Mouse (Mus musculus) retina, postnatal 1 day (tissue): ENCODE results near the gene Slc23a3.
A peak's percentile ranks its signal among the peaks of the same experiment; 100 is the strongest.

Experiments used
- DNase-seq: peaks from one replicate; pipeline ENCODE4 v3.0.0-alpha.2; 2012

The Slc23a3 gene

GRCm38 (mm10) chr1:75133421-75134207, at the start of gene Slc23a3:
Gene Slc23a3 (minus strand): TSS chr1:75133890.
- DNase-seq, result no peak

GRCm38 (mm10) chr1:75182160-75182559, 48.5 kb upstream of the Slc23a3 start:
- no peak for DNase-seq

GRCm38 (mm10) chr1:75181377-75181870, 47.7 kb upstream of the Slc23a3 start:
- no peak for DNase-seq

- no peak for DNase-seq
Measured at GRCm38 (mm10) chr1:75180741-75181140, 47.1 kb upstream of the Slc23a3 start.

GRCm38 (mm10) chr1:75180105-75180590, 46.5 kb upstream of the Slc23a3 start, which contains the start of gene Abcb6:
Gene Abcb6 (minus strand): TSS chr1:75180392.
- peak; percentile 97 for DNase-seq

- peak; percentile 1 for DNase-seq
Measured at GRCm38 (mm10) chr1:75179334-75180104, 45.8 kb upstream of the Slc23a3 start.

- DNase-seq, result peak; percentile 97
Measured at GRCm38 (mm10) chr1:75168472-75169464, 35.1 kb upstream of the Slc23a3 start, which contains the start of gene Zfand2b. Gene Zfand2b (plus strand): TSS chr1:75168646.

- DNase-seq, result no peak
Measured at GRCm38 (mm10) chr1:75168093-75168471, 34.4 kb upstream of the Slc23a3 start.

- no peak for DNase-seq
Measured at GRCm38 (mm10) chr1:75160256-75160617, 26.5 kb upstream of the Slc23a3 start.

GRCm38 (mm10) chr1:75159540-75160255, 26.0 kb upstream of the Slc23a3 start:
- no peak for DNase-seq

GRCm38 (mm10) chr1:75158990-75159389, 25.3 kb upstream of the Slc23a3 start:
- DNase-seq, result no peak

GRCm38 (mm10) chr1:75155837-75156236, 22.1 kb upstream of the Slc23a3 start:
- DNase-seq, result no peak

- DNase-seq, result no peak
Measured at GRCm38 (mm10) chr1:75148727-75149126, 15.0 kb upstream of the Slc23a3 start.

GRCm38 (mm10) chr1:75147411-75148135, 13.9 kb upstream of the Slc23a3 start:
- no peak for DNase-seq

GRCm38 (mm10) chr1:75145589-75145988, 11.9 kb upstream of the Slc23a3 start:
- no peak for DNase-seq

- peak; percentile 97 for DNase-seq
Measured at GRCm38 (mm10) chr1:75142301-75143261, 8.9 kb upstream of the Slc23a3 start, which contains the start of the genes Cnppd1 and Retreg2. Gene Cnppd1 (minus strand): TSS chr1:75142711. Gene Retreg2 (plus strand): TSS chr1:75142778.

- DNase-seq, result peak; percentile 63
Measured at GRCm38 (mm10) chr1:75141486-75142190, 7.9 kb upstream of the Slc23a3 start.

GRCm38 (mm10) chr1:75140601-75141190, 7.0 kb upstream of the Slc23a3 start:
- no peak for DNase-seq
